Mouse (Mus musculus): ENCODE data around the gene Abhd4. TPM values are rescaled to one million over a fixed set of nuclear protein-coding genes. Genes with fewer than 3 reads are reported as not detected.

Abhd4 gene
- polyA plus RNA-seq, 1 experiment from 2014 or later, result 42.5 TPM

- no peaks in the 10 kb centered on the region for H3K9me3 ChIP-seq
- H3K27ac ChIP-seq, result no peak overlapping the region
- H3K4me1 ChIP-seq, result peaks cover 8% of the 10 kb centered on the region
- no peak overlapping the region for H3K4me3 ChIP-seq
- no peaks in the 10 kb centered on the region for H3K27me3 ChIP-seq (ENCODE audit: poor library complexity, severe bottlenecking)
- 38% methylated on average over 2 of the region's 2 CpGs for WGBS
- DNase-seq (ENCODE audit: extremely low spot score, low spot score), result no peak
- H3K36me3 ChIP-seq (replicated peaks), result no peaks in the 10 kb centered on the region
Observed at GRCm38 (mm10) chr14:54214477-54214876, 39.5 kb upstream of the Abhd4 start.

DNA sequence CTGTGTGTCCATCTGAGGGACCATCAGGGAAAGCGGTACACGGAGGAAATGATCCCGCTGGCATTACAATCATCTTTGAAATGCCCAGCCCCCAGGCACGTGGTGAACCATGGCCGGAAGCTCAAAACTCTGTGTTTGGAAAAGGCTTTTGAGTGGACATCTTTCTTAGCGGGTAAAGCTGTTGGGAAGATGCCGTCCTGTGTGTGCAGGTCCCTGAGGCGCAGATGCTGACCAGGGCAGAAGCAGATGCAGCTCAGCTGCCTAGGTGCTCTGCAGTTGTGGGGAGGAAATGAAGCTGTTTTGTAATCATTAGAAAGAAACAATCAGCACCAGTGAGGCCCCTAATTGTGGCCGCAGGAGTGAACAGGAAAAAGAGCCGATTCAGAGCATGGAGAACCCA, 39.1 kb upstream of the Abhd4 start:
- peaks cover 9% of the 10 kb centered on the region for H3K4me1 ChIP-seq
- H3K36me3 ChIP-seq (replicated peaks), result no peaks in the 10 kb centered on the region
- H3K4me3 ChIP-seq, result no peak overlapping the region
- no peak overlapping the region for H3K27ac ChIP-seq
- 78% methylated on average over 10 of the region's 10 CpGs for WGBS
- no peak for DNase-seq (ENCODE audit: extremely low spot score, low spot score)
- H3K9me3 ChIP-seq, result no peaks in the 10 kb centered on the region
- H3K27me3 ChIP-seq (ENCODE audit: poor library complexity, severe bottlenecking), result no peaks in the 10 kb centered on the region

DNA sequence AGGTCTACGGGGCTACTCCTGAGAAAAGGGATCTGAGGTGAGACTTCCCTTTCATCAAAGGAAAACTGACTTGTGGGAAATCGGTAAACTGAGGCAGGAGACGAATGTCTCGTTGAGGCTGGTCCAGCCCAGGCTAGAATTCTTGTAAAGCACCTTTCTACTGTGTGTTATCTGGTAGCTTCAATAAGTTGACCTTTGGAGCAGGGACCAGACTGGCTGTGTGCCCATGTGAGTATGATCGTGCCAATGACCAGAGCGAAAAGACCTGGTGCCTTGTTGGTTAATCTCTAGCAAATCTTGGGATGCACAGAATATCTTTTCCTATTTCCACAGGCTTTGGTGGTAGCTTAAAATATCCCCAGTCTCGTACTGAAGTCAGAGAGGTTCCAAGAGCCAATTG, 37.9 kb upstream of the Abhd4 start:
- Histone ChIP-seq H3K4me3 (no peak overlapping the region), H3K9me3 (no peaks in the 10 kb centered on the region), H3K27ac (no peak overlapping the region), H3K4me1 (peaks cover 9% of the 10 kb centered on the region), H3K36me3 (replicated peaks) (no peaks in the 10 kb centered on the region), H3K27me3 (ENCODE audit: poor library complexity, severe bottlenecking) (no peaks in the 10 kb centered on the region)
- 90% methylated on average over 7 of the region's 7 CpGs for WGBS
- DNase-seq (ENCODE audit: extremely low spot score, low spot score), result no peak

GRCm38 (mm10) chr14:54218233-54218632, 35.8 kb upstream of the Abhd4 start:
- 96% methylated on average over 1 of the region's 1 CpGs for WGBS
- H3K27ac ChIP-seq, result no peak overlapping the region
- H3K9me3 ChIP-seq, result no peaks in the 10 kb centered on the region
- H3K4me1 ChIP-seq, result peaks cover 9% of the 10 kb centered on the region
- no peak overlapping the region for H3K4me3 ChIP-seq
- no peaks in the 10 kb centered on the region for H3K36me3 ChIP-seq (replicated peaks)
- H3K27me3 ChIP-seq (ENCODE audit: poor library complexity, severe bottlenecking), result no peaks in the 10 kb centered on the region; the same call in 1 of the 2 replicates
- DNase-seq (ENCODE audit: extremely low spot score, low spot score), result no peak

DNA sequence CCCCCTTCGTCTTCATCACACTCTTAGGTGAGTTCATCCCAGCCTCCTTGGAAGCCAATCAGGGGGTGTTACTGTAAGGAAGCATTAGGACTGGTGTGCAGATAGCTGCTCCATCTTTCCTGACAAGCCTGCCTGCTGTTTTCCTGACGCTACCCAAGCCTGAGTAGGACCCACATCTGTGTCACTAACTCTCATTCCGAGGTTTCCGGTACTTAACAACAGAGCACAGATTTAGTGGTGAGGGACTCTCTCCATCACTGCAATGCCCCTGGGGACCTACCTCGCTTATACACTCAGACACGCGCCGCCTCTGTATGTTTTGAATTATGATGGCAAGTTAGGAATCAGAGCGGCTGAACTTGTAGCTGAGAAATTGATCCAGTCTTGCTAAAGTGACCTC, 35.3 kb upstream of the Abhd4 start:
- whole genome bisulfite sequencing, result 82% methylated on average over 9 of the region's 9 CpGs
- Histone ChIP-seq H3K27me3 (ENCODE audit: poor library complexity, severe bottlenecking) (no peaks in the 10 kb centered on the region; the same call in 1 of the 2 replicates), H3K9me3 (no peaks in the 10 kb centered on the region), H3K27ac (no peak overlapping the region), H3K4me3 (no peak overlapping the region), H3K4me1 (peaks cover 12% of the 10 kb centered on the region), H3K36me3 (replicated peaks) (no peaks in the 10 kb centered on the region)
- no peak for DNase-seq (ENCODE audit: extremely low spot score, low spot score)

DNA sequence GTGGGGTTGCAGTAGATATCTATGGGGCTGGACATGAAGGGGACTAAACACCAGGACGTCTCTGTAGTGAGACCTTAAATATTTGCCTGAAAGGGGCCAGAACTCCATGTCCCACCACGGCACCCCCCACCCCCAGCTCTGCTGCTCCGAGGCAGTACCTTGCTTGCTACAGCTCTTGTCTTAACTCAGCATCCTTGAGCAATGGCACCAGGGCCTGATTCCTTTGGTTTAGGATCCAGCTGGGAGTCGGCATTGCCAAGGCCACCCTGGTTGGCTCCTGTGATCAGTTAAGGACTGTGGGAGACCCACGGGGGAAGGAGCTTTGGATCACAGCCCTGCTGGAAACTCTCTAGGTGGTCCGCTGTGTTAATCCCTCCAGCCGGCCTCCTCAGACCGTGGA, 34.7 kb upstream of the Abhd4 start:
- peaks cover 13% of the 10 kb centered on the region for H3K4me1 ChIP-seq
- WGBS, result 59% methylated on average over 8 of the region's 8 CpGs
- H3K27me3 ChIP-seq (ENCODE audit: poor library complexity, severe bottlenecking), result no peaks in the 10 kb centered on the region; the same call in 1 of the 2 replicates
- no peaks in the 10 kb centered on the region for H3K36me3 ChIP-seq (replicated peaks)
- peak overlapping the region; percentile 44 for H3K27ac ChIP-seq
- H3K9me3 ChIP-seq, result no peaks in the 10 kb centered on the region
- H3K4me3 ChIP-seq, result no peak overlapping the region
- DNase-seq (ENCODE audit: extremely low spot score, low spot score), result no peak

DNA sequence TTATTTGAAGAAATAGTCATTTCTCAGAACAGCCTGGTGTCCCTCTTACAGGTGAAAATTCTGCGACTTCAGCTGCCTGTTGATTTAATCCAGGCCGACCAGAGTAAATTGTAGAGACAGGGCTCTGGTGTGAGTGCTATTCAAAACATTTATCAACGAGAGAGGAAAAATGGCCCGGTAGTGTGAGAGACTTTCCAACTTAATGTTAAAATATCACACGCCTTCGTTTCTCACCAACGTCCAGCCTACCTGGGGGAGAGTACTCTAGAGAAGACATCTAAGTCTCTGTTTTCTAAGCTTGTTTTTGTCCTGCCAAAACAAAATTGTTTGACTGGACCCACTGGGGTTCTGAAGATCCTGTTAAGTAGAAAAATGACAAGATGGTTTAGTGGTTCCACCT, 34.1 kb upstream of the Abhd4 start:
- 88% methylated on average over 7 of the region's 7 CpGs for WGBS
- Histone ChIP-seq H3K36me3 (replicated peaks) (no peaks in the 10 kb centered on the region), H3K27ac (no peak overlapping the region), H3K27me3 (ENCODE audit: poor library complexity, severe bottlenecking) (no peaks in the 10 kb centered on the region; the same call in 1 of the 2 replicates), H3K4me1 (peaks cover 19% of the 10 kb centered on the region), H3K9me3 (no peaks in the 10 kb centered on the region), H3K4me3 (no peak overlapping the region)
- DNase-seq (ENCODE audit: extremely low spot score, low spot score), result no peak

- Histone ChIP-seq H3K36me3 (replicated peaks) (no peaks in the 10 kb centered on the region), H3K27me3 (ENCODE audit: poor library complexity, severe bottlenecking) (peaks cover 2% of the 10 kb centered on the region), H3K4me3 (no peak overlapping the region), H3K27ac (no peak overlapping the region), H3K4me1 (peaks cover 24% of the 10 kb centered on the region), H3K9me3 (no peaks in the 10 kb centered on the region)
- DNase-seq (ENCODE audit: extremely low spot score, low spot score), result no peak
- WGBS, result 91% methylated on average over 8 of the region's 8 CpGs
Observed at GRCm38 (mm10) chr14:54220726-54221494, 33.1 kb upstream of the Abhd4 start.

- WGBS, result 94% methylated on average over 6 of the region's 6 CpGs
- Histone ChIP-seq H3K4me3 (no peak overlapping the region), H3K36me3 (replicated peaks) (no peaks in the 10 kb centered on the region), H3K27ac (no peak overlapping the region), H3K4me1 (peaks cover 24% of the 10 kb centered on the region), H3K27me3 (ENCODE audit: poor library complexity, severe bottlenecking) (peaks cover 8% of the 10 kb centered on the region), H3K9me3 (no peaks in the 10 kb centered on the region)
- DNase-seq (ENCODE audit: extremely low spot score, low spot score), result no peak
Observed at GRCm38 (mm10) chr14:54221641-54222040, 32.3 kb upstream of the Abhd4 start.

GRCm38 (mm10) chr14:54222289-54222727, 31.7 kb upstream of the Abhd4 start:
- WGBS, result 81% methylated on average over 8 of the region's 8 CpGs
- H3K27me3 ChIP-seq (ENCODE audit: poor library complexity, severe bottlenecking), result peaks cover 14% of the 10 kb centered on the region

DNA sequence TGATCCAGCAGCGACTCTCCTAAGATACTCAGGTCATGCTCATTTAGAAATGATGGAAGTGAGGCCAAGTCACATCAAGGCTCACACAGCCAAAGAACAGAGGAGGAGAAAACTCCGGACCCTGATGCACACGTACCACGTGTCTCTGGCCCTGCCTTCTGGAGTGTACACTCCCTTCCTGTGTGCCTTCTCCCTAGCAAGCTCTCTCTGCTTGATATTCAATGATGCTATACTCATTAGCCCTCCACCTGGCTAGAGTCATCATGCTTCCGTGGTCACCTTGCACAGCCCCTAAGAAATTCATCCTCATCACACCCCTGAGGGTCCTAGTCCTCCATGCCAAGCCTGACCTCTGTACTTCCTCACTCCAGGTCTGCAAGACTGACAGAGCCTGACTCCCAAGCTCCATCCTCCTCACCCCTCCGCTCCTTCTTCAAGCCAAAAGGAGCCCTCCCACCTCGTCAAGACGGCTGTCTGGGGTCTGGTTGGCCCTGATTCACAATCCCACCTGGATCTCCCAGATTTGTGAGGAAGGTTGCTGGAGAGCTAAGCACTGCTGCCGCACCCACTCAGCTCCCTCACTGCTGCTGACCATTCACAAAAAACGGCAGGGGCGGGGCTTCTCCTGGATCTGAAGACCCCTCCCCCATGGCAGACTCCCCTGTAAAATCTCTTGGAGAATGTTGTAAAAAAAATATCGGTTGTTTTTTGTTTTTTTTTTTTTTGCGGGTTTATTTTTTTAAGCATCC, 30.5 kb upstream of the Abhd4 start:
- Histone ChIP-seq H3K9me3 (no peaks in the 10 kb centered on the region), H3K36me3 (replicated peaks) (no peaks in the 10 kb centered on the region), H3K4me3 (no peak overlapping the region), H3K27me3 (ENCODE audit: poor library complexity, severe bottlenecking) (peaks cover 18% of the 10 kb centered on the region), H3K4me1 (peaks cover 36% of the 10 kb centered on the region), H3K27ac (no peak overlapping the region)
- no peak for DNase-seq (ENCODE audit: extremely low spot score, low spot score)
- WGBS, result 56% methylated on average over 13 of the region's 13 CpGs

More at GRCm38 (mm10) chr14:54222289-54222727, 31.7 kb upstream of the Abhd4 start:
- Histone ChIP-seq H3K4me1 (peaks cover 24% of the 10 kb centered on the region), H3K4me3 (no peak overlapping the region), H3K27ac (no peak overlapping the region), H3K9me3 (no peaks in the 10 kb centered on the region), H3K36me3 (replicated peaks) (no peaks in the 10 kb centered on the region)
- no peak for DNase-seq (ENCODE audit: extremely low spot score, low spot score)

- H3K4me1 ChIP-seq, result peaks cover 38% of the 10 kb centered on the region
- H3K27ac ChIP-seq, result no peak overlapping the region
- peaks cover 20% of the 10 kb centered on the region for H3K27me3 ChIP-seq (ENCODE audit: poor library complexity, severe bottlenecking)
- WGBS, result 83% methylated on average over 5 of the region's 5 CpGs
- H3K4me3 ChIP-seq, result no peak overlapping the region
- no peaks in the 10 kb centered on the region for H3K9me3 ChIP-seq
- no peak for DNase-seq (ENCODE audit: extremely low spot score, low spot score)
- H3K36me3 ChIP-seq (replicated peaks), result no peaks in the 10 kb centered on the region
Observed at GRCm38 (mm10) chr14:54224064-54224417, 29.9 kb upstream of the Abhd4 start.
